Mouse (Mus musculus) right cerebral cortex, postnatal 4 days (tissue): ENCODE measurements around the gene Ano7.

Experiments
- DNase-seq: peaks from one replicate; pipeline ENCODE4 v3.0.0-alpha.2; 2022

Ano7 gene

DNA sequence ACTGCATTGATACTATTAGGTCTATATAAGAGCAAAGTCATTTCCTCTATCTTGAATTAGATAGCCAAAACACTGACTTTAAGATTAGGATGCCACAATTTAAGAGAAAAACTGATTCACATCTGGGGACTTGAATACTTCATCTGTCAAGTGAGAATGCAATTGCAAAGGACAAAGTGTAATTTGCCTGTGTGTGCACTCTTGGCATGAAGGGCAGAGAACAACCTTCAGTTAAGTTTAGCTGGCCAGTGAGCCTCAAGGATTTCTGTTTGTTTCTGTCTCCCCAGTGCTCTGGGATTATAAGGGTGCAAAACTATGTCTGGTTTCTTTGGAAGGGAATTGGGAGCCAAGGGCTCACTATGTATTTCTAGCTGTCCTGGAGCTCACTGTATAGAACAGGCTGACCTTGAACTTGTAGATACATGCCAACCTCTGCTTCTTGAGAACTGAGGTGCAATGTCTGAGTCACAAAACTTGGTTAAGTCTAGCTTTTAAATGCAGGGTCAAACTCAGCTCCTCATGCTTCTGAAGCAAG lies 80.1 kb downstream of the Ano7 start:
- no peak for DNase-seq
